Mouse (Mus musculus): ENCODE data around the gene Krtap22-2.
"Not testable (repeated sequence)": the region's sequence is repeated elsewhere in the genome, so short reads cannot be mapped to it uniquely, and the experiment has no call there.

Gene Krtap22-2

GRCm38 (mm10) chr16:89010659-89011058 lies at the start of gene Krtap22-2:
Gene Krtap22-2, minus strand, starts transcription at chr16:89010759.
- DNase-seq (ENCODE audit: low read depth, low spot score), result no peak

- no peak for DNase-seq (ENCODE audit: low read depth, low spot score)
Measured at GRCm38 (mm10) chr16:89047783-89048182, 37.2 kb upstream of the Krtap22-2 start, which contains the start of gene Krtap6-5. Gene Krtap6-5, minus strand, starts transcription at chr16:89047883.

- DNase-seq (ENCODE audit: low read depth, low spot score), result not testable (repeated sequence)
Measured at GRCm38 (mm10) chr16:89041372-89041771, 30.8 kb upstream of the Krtap22-2 start, which contains the start of gene Gm10228. Gene Gm10228, minus strand, starts transcription at chr16:89041472.

GRCm38 (mm10) chr16:89031399-89031798 lies 20.8 kb upstream of the Krtap22-2 start, which contains the start of gene Krtap6-1:
Gene Krtap6-1, plus strand, starts transcription at chr16:89031699.
- DNase-seq (ENCODE audit: low read depth, low spot score), result not testable (repeated sequence)

- DNase-seq (ENCODE audit: low read depth, low spot score), result not testable (repeated sequence)
Measured at GRCm38 (mm10) chr16:89014984-89015383, 4.4 kb upstream of the Krtap22-2 start, which contains the start of gene Gm10229. Gene Gm10229, plus strand, starts transcription at chr16:89015284.

- DNase-seq (ENCODE audit: low read depth, low spot score), result no peak
Measured at GRCm38 (mm10) chr16:89013973-89014372, 3.4 kb upstream of the Krtap22-2 start.

GRCm38 (mm10) chr16:88962773-88963172 lies 47.8 kb downstream of the Krtap22-2 start, which contains the start of gene Krtap16-3:
Gene Krtap16-3, minus strand, starts transcription at chr16:88962873.
- DNase-seq (ENCODE audit: low read depth, low spot score), result no peak
